Mouse (Mus musculus) c-Kit-positive CD71-positive TER-119-positive erythroid progenitor cells, embryonic 14.5 days (primary cell): ENCODE results near the gene Nipbl.
"Not testable (repeated sequence)": the region's sequence is repeated elsewhere in the genome, so short reads cannot be mapped to it uniquely, and the experiment has no call there.

Source experiments
- DNase-seq: peaks from one replicate; pipeline ENCODE4 v3.0.0-alpha.2; 2013; ENCODE audit warnings: low spot score

Nipbl gene

GRCm38 (mm10) chr15:8294150-8294549 is 150.1 kb downstream of the Nipbl start:
- DNase-seq: no peak

DNA sequence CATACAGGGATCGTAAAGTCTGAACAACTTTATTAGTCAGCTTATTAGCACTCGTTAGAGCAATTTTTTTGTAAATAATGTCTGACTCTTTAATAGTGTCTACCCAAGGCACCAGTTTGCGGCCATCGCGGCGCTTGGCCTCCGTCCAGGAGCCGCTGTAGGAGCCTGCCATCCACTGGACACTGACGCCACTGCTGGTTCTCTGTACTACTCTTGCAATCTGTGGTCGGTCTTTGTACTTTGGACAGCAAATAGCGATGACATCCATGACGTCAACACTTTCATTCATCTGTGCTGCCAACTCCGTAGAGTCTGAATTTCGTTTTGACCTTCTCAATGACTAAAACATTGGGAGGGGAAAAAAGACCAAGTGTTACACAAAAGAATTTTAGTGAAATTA is 153.0 kb downstream of the Nipbl start:
- no peak for DNase-seq

GRCm38 (mm10) chr15:8282155-8282554 is 162.1 kb downstream of the Nipbl start:
- no peak for DNase-seq

GRCm38 (mm10) chr15:8281701-8282100 is 162.6 kb downstream of the Nipbl start:
- no peak for DNase-seq

- no peak for DNase-seq
Measured at GRCm38 (mm10) chr15:8279929-8280610, 164.2 kb downstream of the Nipbl start.

GRCm38 (mm10) chr15:8279320-8279779 is 164.9 kb downstream of the Nipbl start:
- no peak for DNase-seq

GRCm38 (mm10) chr15:8277916-8278315 is 166.3 kb downstream of the Nipbl start:
- not testable (repeated sequence) for DNase-seq

- DNase-seq: no peak
Measured at GRCm38 (mm10) chr15:8271952-8272351, 172.3 kb downstream of the Nipbl start.

- no peak for DNase-seq
Measured at GRCm38 (mm10) chr15:8268231-8268630, 176.0 kb downstream of the Nipbl start.

GRCm38 (mm10) chr15:8267211-8267610 is 177.1 kb downstream of the Nipbl start:
- DNase-seq: no peak

DNA sequence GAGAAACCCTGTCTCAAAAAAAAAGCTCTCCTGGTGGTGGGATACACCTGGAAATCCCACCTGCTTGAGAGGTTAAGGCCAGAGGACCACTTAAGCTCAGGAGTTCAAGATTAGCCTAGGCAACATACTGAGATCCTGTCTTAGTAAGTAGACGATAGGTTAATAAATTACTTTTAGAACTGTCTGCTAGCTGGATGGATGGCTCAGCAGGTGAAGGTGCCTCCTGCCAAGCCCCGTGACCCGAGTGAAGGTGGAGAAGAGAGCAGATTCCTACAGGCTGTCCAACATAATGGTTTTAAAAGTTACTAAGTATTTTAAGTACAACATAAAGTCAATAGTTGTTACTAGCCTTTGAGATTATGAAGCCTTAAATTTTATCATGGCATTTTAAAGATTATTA is 178.3 kb downstream of the Nipbl start:
- no peak for DNase-seq
